Mouse (Mus musculus): ENCODE data around the gene Kdelc2. TPM values are rescaled to one million over a fixed set of nuclear protein-coding genes. Genes with fewer than 3 reads are reported as not detected.

The Kdelc2 gene
- total RNA-seq, 2 experiments from 2014 or later, result 7.3 to 10.1 TPM

- intact Hi-C loops (cut with DNase I; ENCODE audit: low total_unique reads), result no loop called here
- no peak for DNase-seq
These were observed 3.2 kb upstream of the Kdelc2 start for GRCm38 (mm10) chr9:53380595-53380994.

GRCm38 (mm10) chr9:53381113-53381615 is 2.7 kb upstream of the Kdelc2 start:
- intact Hi-C loops (cut with DNase I; ENCODE audit: low total_unique reads), result no loop called here

GRCm38 (mm10) chr9:53384873-53385272 is 1.0 kb downstream of the Kdelc2 start:
- intact Hi-C loops (cut with DNase I; ENCODE audit: low total_unique reads), result no loop called here
- DNase-seq, result no peak

More at GRCm38 (mm10) chr9:53381113-53381615, 2.7 kb upstream of the Kdelc2 start:
- DNase-seq, result no peak

- no peak for DNase-seq
- intact Hi-C loops (cut with DNase I; ENCODE audit: low total_unique reads), result no loop called here
These were observed 3.6 kb downstream of the Kdelc2 start for GRCm38 (mm10) chr9:53387431-53387830.

- DNase-seq, result no peak
- intact Hi-C loops (cut with DNase I; ENCODE audit: low total_unique reads), result no loop called here
These were observed 5.3 kb downstream of the Kdelc2 start for GRCm38 (mm10) chr9:53389109-53389508.

- DNase-seq, result no peak
- intact Hi-C loops (cut with DNase I; ENCODE audit: low total_unique reads), result no loop called here
These were observed 6.3 kb downstream of the Kdelc2 start for GRCm38 (mm10) chr9:53390136-53390535.

GRCm38 (mm10) chr9:53397685-53398387 is 14.0 kb downstream of the Kdelc2 start:
- intact Hi-C loops (cut with DNase I; ENCODE audit: low total_unique reads), result loop anchor here (5.0 kb wide), 1 partner anchor 141 kb away; no protein-coding TSS in a partner anchor
- no peak for DNase-seq

- intact Hi-C loops (cut with DNase I; ENCODE audit: low total_unique reads), result loop anchor here (5.0 kb wide), 1 partner anchor 141 kb away; no protein-coding TSS in a partner anchor
- DNase-seq, result peak; percentile 53
These were observed 14.5 kb downstream of the Kdelc2 start for GRCm38 (mm10) chr9:53398388-53398700.

GRCm38 (mm10) chr9:53399537-53399936 is 15.7 kb downstream of the Kdelc2 start:
- intact Hi-C loops (cut with DNase I; ENCODE audit: low total_unique reads), result loop anchor here (5.0 kb wide), 1 partner anchor 142 kb away; no protein-coding TSS in a partner anchor
- DNase-seq, result no peak

GRCm38 (mm10) chr9:53400696-53401095 is 16.9 kb downstream of the Kdelc2 start:
- DNase-seq, result no peak
- intact Hi-C loops (cut with DNase I; ENCODE audit: low total_unique reads), result no loop called here

GRCm38 (mm10) chr9:53401146-53401545 is 17.3 kb downstream of the Kdelc2 start:
- no peak for DNase-seq
- intact Hi-C loops (cut with DNase I; ENCODE audit: low total_unique reads), result no loop called here

GRCm38 (mm10) chr9:53402291-53402711 is 18.5 kb downstream of the Kdelc2 start, which contains the start of gene 4930550C14Rik:
Gene 4930550C14Rik (plus strand): TSS chr9:53402325.
- intact Hi-C loops (cut with DNase I; ENCODE audit: low total_unique reads), result no loop called here
- peak; percentile 35 for DNase-seq

GRCm38 (mm10) chr9:53402991-53403390 is 19.2 kb downstream of the Kdelc2 start:
- intact Hi-C loops (cut with DNase I; ENCODE audit: low total_unique reads), result no loop called here
- DNase-seq, result no peak

GRCm38 (mm10) chr9:53404050-53404752 is 20.4 kb downstream of the Kdelc2 start:
- intact Hi-C loops (cut with DNase I; ENCODE audit: low total_unique reads), result no loop called here
- no peak for DNase-seq

GRCm38 (mm10) chr9:53404753-53405722 is 21.2 kb downstream of the Kdelc2 start:
- DNase-seq, result peak; percentile 59
- intact Hi-C loops (cut with DNase I; ENCODE audit: low total_unique reads), result no loop called here

- intact Hi-C loops (cut with DNase I; ENCODE audit: low total_unique reads), result no loop called here
- DNase-seq, result no peak
These were observed 24.7 kb downstream of the Kdelc2 start for GRCm38 (mm10) chr9:53408548-53408947.

GRCm38 (mm10) chr9:53408953-53409361 is 25.1 kb downstream of the Kdelc2 start:
- intact Hi-C loops (cut with DNase I; ENCODE audit: low total_unique reads), result no loop called here
- DNase-seq, result no peak

- DNase-seq, result no peak
- intact Hi-C loops (cut with DNase I; ENCODE audit: low total_unique reads), result no loop called here
These were observed 25.6 kb downstream of the Kdelc2 start for GRCm38 (mm10) chr9:53409427-53409826.

GRCm38 (mm10) chr9:53422133-53422896 is 38.5 kb downstream of the Kdelc2 start:
- DNase-seq, result no peak
- intact Hi-C loops (cut with DNase I; ENCODE audit: low total_unique reads), result no loop called here

Data from gastrocnemius, postnatal 14 days (tissue).